Mouse (Mus musculus) layer of hippocampus, adult 9-11 months (tissue): ENCODE data around the gene Sbf2.

Experiments used
- DNase-seq: peaks from one replicate; pipeline ENCODE4 v3.0.0; 2022

Sbf2 gene

DNA sequence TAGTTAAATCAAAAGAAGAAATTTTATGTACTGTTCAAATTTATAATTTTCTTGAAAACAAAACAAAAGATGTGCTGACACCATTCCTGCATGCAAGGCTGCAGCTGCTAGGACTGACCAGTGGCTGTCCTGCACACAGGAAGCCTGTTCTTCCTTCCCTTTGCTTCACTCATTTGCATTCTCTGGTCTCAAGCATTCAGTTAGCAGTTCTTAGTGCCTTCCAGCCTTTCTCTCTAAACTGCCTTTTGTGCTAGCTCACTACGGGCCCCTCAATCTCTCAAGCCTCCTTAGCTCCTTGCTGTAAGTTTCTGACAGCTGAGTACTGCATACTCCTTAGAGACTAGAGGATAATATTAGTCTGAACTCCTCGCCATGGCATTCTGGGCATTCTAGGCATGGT, 227.2 kb downstream of the Sbf2 start:
- no peak for DNase-seq

DNA sequence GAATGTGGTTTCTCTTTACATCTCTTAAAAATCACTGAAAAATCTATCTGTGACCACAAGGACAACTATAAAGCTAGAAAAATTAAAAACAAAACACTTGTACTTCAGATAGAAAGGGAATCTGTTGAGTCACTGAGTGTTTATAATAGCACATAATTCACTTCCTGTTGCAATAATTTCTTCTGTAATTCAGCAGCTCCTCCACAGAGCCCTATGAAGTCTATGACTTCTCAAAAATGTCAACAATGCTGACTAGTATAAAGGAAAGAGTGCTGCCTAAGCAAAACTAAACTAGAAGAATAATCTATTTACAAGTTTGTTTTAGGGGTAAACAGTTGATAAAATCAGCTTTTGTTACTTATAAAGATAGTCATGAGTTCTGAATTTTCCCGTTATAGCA, 229.2 kb downstream of the Sbf2 start:
- no peak for DNase-seq

DNA sequence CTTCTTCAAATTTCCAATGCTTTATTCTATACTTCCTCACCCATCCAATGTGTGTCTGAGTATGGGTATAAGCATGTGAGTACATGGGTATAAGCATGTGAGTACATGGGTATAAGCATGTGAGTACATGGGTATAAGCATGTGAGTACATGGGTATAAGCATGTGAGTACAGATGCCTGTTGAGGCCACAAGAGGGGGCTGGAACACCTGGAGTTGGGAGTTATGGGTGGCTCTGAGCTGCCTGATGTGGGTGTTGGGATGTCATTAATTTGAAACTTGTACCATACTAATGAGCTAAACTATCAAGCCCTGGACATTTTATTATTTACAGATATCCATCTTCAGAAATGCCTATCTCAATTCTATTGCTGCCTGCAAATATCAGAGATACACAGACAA, 230.4 kb downstream of the Sbf2 start:
- DNase-seq, result no peak

DNA sequence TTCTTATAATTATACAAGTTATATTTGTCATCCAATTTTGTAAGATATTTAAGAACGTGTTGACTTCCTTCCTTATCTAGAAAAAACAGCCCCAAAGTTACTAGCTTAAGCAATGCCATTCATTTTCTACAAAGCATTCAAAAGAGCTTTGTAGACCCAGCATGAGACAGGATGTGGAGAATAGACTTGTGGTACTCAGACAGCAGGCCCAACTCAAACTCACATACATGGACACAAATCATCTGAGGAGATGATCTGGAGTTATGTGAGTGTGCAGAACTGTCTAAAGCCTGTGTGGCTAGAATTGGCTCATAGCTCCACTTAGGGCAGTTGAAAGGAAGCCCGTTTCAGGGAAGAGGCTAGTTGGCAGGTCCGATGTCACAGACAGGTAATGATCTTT, 233.1 kb downstream of the Sbf2 start:
- no peak for DNase-seq

DNA sequence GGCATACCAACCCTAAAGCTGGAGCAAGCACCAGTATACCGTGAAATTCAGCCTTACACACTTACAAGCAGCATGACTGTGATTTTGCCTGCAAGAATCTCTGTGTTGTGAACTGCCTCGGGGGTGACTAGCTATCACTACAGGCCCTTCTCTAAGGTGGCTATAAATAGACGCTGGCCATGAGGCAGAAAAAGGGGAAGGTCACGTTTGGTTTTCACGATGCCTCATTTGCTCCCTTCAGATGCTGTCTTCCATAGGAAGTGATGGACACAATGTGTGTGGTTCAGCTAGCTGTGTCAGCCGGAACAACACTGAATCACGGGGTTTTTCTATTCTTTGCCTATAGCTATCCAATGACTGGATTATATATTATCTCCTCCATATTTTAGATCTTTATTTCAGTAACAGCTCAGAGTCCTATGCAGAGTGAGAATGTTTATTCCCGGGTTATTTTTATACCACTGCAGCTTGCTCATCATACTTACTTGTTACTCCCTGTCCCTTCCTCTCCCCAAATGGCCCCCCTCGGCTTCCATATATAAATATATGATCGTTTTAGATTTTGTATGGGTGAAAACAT, 235.3 kb downstream of the Sbf2 start:
- peak; percentile 26 for DNase-seq

DNA sequence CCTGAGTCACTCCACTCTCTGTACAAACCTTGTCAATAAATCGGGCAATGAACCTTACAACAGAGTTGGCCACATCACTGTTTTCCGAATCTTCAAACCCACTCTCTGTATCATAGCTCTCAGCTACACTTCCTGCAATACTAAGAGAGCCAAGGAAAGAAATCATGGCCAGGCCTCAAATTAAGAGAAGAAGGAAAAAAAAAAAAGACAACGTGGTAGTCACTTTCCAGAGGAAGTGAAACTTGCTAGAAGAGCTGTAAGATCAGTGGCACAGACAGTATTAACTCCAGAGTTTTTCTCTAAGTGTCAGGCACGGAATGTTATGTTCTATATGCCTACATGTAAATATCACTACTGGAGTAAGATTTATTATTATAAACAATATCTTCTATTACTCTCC, 242.2 kb downstream of the Sbf2 start:
- no peak for DNase-seq

DNA sequence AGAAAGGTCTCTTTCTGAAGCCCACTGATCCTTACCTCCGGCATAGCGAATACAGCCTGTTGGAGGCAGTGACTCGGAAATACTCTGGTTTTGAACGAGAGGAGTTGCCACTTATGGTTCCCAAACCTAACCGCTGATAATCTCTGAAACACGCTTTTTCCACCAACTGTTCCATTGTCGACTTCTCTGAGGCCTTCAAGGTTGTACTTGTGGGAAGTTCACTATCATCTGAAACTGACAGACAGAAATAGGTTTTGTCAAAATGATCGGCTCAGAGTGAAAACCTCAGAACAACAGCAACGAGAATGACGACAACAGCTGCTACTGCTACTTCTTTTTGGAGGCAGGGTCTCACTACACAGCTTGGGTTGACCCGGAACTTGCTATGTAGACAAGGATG, 252.7 kb downstream of the Sbf2 start:
- no peak for DNase-seq

DNA sequence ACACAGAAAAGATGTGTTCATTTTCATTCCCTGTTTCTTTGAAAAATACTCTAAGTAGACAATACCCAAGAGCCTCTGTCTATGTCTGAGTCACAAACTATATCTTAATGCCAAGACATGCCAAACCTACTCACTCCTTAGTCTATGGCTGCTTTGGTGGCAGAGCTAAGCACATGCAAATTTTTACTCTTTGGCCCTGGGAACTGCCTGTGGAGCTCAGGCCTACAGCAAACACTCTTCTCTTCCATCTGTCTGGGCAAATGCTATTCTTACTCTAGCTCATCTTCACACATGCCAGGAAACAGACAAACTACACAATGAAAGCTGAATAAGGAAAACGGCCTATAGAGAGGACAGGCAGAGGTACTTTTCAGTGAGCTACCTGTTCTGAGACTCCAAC, 253.2 kb downstream of the Sbf2 start:
- no peak for DNase-seq

DNA sequence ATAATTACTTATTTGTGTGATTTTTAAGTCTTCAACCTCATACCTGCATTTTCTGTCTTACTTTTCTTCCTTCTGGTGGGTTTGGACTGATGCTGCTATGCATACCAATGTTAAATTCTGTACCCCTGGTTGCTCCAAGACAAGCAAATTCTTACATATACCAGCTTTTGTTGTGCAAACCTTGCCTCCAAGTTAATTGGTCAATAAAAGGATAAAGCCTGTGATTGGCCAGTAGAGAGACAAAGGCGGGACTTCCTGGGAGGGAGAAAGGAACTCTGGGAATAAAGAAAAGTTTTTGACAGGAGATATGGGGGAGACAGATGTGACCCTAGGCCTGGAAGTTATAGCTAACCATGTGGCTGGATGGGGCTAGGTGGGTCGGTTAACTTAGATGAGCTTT, 255.3 kb downstream of the Sbf2 start:
- DNase-seq, result no peak

DNA sequence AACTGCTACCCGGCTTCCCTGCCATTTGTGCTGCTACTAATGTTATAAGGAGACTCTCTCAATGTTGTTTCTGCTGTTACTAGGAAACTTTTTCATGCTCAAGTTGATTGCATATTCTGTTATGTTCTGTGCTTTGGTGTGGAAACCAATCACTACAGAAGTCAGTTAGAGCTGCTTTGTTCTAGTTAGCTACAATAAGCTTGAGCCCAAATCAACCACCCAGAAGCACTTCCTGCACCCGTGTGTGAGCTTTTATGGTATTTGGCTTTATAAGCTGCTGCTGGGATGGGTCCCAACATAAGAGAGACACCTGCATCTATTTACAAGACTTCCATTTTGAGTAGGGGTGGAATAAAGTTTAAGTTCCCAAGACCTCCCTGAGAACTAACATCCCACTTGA, 260.8 kb downstream of the Sbf2 start:
- no peak for DNase-seq

DNA sequence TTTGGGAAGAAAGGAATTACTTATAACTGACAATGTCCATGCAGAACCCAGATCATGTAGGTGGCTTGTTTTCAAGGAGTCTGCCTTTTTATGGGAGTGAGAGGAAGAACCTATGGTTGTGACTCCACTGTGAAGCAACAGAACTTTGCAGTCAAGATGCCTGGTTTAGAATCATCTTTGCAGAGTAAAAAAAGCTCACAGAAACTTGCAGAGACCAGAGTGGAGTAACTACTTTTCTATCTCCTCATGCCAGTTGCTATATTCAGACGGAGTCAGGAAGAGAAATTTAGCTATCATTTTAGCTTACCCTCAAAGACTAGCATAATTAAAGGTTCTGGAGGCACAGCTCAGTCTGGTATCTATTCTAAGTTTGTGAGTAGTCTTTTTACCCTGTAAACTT, 267.5 kb downstream of the Sbf2 start:
- no peak for DNase-seq

DNA sequence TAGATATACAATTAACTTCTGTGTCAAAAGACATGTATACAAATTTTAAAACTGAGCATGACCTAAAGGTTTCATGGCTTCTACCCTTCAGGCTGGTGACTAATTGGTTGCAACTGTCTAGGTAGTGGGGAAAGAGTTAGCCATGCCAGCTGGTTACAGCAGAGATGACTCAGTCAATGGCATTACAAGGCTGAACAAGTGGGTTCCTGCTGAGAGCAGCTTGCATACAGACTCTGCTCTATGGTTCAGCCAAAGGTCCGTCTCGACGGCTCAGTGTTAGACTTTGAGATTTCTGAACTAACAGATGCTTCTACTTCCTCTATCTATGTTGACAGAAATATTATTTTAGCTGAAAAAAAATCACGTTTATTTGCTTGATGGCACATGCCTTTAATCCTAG, 277.1 kb downstream of the Sbf2 start:
- DNase-seq, result peak; percentile 44

DNA sequence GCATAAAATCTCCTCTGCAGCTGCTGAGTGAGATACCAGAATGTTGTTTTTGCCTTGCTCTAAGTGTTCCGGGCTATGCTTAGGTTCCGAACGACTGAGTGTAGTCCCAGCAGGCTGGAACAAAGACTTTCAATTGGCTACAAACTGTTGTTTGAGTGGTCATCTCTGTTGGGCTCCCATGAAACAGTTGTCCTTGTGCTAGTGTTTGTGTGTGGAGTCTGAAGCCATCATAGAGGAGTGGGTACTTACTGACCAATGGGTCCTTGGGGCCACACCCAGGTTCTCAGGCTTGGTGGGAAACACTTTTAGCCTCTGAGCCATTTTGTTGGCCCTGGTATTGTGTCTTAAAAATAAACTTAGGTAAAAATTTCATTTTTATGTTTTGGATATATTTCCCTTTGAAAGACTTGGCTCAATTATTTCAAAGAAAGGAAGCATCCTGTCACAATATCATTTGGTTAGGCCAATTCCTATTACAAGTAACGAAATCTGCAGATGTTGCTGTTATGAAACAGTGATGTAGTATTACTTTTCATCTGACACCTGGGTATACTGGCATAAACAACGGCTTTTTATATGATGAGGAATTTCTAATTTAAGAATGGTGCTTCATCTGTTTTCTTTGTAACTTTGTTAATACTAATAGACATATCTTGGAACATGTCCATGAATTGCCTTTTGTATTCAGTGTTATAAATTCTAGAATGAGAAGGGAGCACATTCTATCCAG, 289.2 kb downstream of the Sbf2 start:
- DNase-seq, result no peak

DNA sequence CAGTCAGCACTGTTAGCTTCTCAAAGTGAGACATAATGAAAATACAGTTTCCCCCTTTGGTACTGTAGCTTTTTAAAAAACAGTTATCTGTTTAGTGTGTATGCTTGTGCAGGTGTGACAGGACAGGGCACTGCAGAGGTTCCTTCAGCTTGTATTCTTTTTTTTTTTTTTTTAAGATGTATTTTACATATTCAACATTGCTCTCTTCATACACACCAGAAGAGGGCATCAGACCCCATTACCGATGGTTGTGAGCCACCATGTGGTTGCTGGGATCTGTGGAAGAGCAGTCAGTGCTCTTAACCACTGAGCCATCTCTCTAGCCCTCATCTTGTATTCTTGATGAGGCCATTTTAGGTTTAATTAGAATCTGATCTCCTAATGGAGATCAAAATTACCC, 289.9 kb downstream of the Sbf2 start:
- DNase-seq, result no peak

DNA sequence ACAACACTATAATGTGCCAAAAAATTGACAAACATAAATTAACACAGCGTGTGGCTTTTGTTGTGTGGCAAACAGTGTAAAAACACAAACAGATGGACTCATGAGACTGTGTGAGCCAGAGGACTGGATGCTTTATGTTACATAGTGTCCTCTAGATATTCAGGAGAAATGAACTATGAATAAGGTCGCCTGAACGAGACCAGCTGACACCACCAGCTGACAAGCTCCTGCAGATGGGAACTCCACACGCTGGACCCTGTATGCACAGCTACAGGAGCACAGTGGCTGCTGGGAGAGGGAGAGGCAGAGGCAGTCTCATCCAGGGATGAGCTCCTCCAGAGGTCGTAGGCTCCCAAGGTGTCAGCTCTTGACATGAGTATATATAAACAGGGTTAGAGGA, 293.6 kb downstream of the Sbf2 start:
- DNase-seq, result no peak

DNA sequence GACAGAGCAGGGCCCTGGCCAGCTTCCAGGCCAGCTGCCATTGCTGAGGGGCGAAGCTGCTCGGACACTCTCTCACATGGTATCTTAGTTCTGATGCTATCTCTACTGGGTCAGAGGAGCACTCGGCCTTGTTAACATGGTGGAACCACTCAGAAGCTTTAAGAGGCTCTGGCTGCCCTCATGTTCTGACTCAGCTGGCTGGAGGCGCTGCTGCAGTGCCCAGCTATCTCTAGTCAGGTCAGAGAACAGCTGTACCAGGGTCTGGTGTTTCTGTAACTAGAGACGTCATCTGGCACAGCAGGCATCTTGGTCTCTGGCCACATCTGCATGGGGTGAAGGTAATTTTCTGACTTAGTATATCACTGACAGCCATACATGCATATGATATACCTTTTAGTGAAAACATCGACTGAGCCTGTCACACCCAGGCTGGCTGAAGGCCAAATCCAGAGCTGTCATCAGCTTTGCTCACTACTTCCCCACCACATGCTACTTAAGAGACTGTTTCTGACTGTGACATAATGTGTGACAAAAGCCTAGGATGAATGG, 295.7 kb downstream of the Sbf2 start:
- DNase-seq, result no peak

DNA sequence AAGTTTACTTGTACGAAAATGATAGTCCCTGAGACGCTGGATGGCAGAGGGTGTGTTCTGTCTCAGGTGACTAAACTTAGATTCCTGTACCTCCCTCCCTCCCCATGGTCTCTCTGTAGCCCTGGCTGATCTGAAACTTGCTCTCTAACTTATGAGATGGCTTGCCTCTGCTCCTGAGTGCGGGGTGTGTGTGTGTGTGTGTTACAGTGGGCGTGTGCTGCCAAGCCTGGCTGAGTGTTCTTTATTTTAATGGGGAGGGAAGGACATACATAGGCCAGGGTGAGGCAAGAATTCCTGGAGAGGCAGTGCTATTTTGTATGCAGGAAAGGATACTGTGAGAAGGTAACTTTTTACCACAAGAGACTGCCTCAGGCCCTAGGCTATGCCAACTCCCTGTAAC, 297.3 kb downstream of the Sbf2 start:
- no peak for DNase-seq

DNA sequence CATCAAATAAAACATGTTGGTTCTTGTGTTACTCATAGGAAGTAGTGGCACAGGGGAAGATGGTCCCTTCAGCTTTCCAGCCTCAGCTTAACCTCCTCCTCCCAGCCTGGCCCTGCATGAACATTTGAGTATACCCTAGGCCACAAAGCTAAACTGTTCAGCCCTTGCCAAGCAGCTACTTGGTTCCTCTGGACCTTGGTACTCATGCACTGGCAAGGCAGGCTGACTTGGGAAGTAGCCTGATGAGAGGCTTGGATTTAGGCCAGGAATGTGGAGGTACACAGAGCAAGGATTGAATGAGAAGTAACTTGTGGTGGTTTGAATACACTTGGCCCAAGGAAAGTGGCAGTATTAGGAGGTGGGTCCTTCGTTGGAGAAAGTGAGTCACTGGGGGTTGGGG, 299.4 kb downstream of the Sbf2 start:
- no peak for DNase-seq

DNA sequence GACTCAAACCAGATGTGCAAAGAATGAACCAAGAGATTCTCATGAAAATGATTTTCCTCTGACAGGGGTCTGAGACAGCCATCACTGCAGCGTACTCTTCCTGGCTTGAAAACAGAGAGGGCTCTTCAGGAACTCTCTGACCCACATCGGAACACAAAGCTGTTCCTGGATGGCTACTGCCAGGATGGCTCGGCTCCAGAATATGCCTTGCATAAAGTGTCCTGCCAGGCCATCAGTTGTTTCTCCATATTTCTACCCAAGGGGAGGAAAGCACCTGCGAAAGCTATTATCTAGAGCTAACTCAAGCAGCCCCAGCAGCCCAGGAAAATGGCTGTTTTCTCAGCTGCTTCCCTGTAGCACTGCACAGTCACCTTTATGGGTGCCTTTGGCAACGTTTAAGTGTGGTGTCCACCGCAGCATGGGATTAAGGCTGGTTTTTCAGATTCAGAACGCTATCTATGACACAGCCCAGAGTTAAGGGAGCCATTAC, 300.3 kb downstream of the Sbf2 start:
- no peak for DNase-seq

DNA sequence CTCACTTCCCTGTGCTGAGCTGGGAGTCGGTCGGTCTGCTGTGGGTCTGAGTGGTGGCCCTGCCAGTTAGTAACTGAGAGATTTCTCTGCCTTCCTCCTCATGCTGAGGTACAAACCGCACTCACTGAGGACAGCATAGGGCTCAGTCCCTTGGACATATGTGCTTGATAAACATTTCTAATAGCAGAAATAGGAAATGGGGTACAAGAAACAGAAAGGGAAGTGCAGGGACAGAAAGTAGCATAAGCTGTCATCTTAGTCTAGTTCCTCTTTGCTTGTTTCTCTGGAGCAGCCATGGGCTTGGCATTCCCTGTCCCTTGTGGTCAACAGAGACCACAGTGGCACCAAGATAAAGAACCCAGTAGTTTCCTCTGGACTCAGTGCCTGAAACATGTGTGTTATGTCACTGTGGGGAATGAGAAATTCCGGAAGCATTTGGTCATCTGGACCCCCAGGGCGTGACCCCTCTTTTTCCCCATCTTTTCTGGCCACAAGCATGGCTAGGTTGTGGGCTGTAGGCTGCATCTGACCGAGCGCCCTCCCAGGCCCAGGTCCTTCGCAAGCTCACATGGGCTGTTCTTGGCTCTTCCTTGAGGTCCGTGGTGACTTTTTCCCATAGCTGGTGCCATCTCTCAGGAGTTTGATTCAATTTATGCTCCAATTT, 301.2 kb downstream of the Sbf2 start:
- peak; percentile 53 for DNase-seq

DNA sequence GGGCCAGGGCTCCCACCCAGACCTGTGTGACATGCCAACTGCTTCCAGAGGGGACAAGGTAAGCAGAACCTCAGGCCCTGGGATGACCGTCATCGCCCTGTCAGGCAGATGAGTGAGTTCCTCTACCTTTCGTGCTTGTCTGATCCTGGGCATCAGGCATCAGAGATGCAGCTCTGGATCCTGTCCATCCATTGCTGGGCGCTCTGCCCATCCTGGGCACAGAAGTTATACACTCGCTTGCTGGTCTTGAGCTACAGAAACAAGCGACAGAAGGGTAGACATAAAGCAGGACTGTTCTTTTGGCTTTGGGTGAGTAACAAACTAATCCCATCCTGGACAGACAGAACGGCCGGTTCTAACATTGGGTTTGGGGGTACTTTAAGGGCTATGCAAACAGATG, 305.5 kb downstream of the Sbf2 start:
- DNase-seq, result no peak

DNA sequence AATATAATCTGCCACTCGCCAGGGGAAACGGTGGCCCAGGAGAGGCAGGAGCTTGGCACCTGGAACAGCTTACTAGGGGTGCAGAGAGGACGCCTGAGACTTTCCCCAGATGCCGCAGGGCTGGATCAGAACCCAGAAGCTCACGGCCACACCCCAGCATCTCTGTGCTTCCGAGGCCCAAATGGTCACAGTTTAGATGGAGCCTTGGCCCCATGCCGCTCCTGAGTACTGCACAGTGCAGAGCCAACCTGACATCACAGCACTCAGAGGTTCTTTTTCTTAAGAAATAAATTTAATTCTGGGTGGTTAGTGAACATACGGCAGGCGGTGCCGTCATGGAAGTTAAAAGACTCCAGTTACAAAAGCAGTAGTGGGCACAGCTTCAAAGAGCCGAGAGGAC, 307.0 kb downstream of the Sbf2 start:
- no peak for DNase-seq

DNA sequence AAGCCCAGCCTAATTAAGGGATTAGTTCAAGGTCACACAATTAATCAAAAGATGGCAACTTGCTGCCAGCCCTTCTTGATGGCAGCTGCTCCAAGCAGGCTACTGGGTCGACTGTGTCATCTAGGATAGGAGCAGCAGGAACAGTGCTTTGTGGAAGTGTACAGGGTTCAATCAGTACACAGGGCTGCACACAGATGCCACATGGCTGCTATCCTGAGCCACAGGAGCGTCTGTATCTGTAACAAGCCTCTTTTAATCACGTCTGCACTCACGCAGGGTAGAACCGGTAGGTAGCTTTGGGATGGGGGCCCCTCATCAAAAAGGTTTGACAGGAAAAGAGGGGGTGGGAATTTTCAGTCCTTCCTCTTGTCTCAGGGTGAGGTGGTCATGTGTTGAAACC, 308.4 kb downstream of the Sbf2 start:
- no peak for DNase-seq

DNA sequence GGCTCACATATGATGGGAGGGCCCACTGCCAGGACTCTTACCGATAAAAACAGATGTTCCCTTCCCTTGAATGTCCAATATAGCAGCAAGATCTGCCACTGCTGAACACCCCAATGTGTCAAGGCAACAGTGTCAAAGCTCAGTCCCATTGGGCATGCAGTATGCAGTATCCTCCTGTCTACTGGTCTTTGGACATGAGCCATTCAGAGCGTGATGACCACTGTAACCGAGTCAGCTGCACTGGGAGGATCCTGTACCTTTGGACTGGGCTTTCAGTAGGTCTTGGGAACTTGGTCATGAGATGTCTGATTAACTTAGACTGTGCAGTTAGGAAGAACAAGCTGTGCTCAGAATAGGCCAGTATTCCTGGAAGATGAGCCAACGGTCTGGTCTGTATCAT, 309.2 kb downstream of the Sbf2 start:
- no peak for DNase-seq
